Mouse (Mus musculus) thymus, adult 2 months (tissue): ENCODE measurements around the gene A4gnt.

Experiments
- CTCF ChIP-seq: fragments of 200-500 bp; IDR thresholded peaks from 2 replicates; pipeline ENCODE4 v1.5.1; 2012; ENCODE audit warnings: mild to moderate bottlenecking, control low read depth, low read length, moderate library complexity, borderline replicate concordance; ENCODE audit not compliant: control insufficient read depth, poor library complexity, insufficient read depth; ENCODE audit errors: extremely low read depth
- POLR2A ChIP-seq: fragments of 200-500 bp; IDR thresholded peaks from 2 replicates; pipeline ENCODE4 v1.6.1; 2012; ENCODE audit warnings: mild to moderate bottlenecking, low read length, control low read depth, moderate library complexity; ENCODE audit not compliant: control insufficient read depth, poor library complexity, insufficient read depth; ENCODE audit errors: extremely low read depth

DNA sequence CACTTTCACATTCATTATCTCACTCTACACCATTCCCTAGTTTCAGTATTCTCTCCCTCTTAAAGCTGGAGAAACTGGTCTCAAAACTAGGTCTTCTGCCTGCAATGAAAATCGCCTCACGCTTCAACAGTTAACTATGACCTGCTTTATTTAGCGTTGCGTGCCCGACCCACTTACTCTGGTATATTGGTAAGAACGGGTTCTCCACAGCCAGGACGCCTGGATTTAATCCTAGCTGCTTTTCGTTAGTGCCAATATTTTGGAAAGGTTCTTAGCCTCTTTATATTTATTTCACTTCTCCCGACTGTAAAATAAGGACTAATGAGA, 43.3 kb upstream of the A4gnt start:
- TF ChIP-seq CTCF (no peak), POLR2A (no peak)
